Mouse (Mus musculus) liver, postnatal 0 days (tissue): ENCODE measurements around the gene Sgta. TPM values are rescaled to one million over a fixed set of nuclear protein-coding genes. Genes with fewer than 3 reads are reported as not detected.

Experiments
- ATAC-seq: fragments of 200-750 bp; cut with Nextera tagmentation; 2 replicates; pipeline ENCODE4 v1.8.0; 2017; ENCODE audit warnings: mild to moderate bottlenecking, moderate library complexity
- DNase-seq: peaks from one replicate; pipeline ENCODE4 v3.0.0-alpha.2; 2016
- H3K27ac ChIP-seq: fragments of 300-500 bp; sonication (generic); 2 replicates; pipeline ENCODE4 v1.5.1; 2014; ENCODE audit warnings: antibody characterized with exemption, moderate library complexity, mild to moderate bottlenecking, low read depth
- H3K27me3 ChIP-seq: fragments of 300-500 bp; sonication (generic); 2 replicates; pipeline ENCODE4 v1.6.1; 2014; ENCODE audit warnings: low read length, control low read depth, mixed read lengths; ENCODE audit not compliant: insufficient read depth
- H3K36me3 ChIP-seq: fragments of 300-500 bp; sonication (generic); replicated peaks from 2 replicates; pipeline ENCODE4 v1.6.1; 2014; ENCODE audit warnings: mild to moderate bottlenecking, control low read depth, low read length, moderate library complexity, mixed read lengths; ENCODE audit not compliant: insufficient read depth
- H3K4me1 ChIP-seq: fragments of 300-500 bp; sonication (generic); 2 replicates; pipeline ENCODE4 v1.6.1; 2014; ENCODE audit warnings: antibody characterized with exemption, mild to moderate bottlenecking, control low read depth; ENCODE audit not compliant: insufficient read depth
- H3K4me2 ChIP-seq: fragments of 300-500 bp; sonication (generic); 2 replicates; pipeline ENCODE4 v1.6.1; 2014; ENCODE audit warnings: low read depth, mild to moderate bottlenecking, low read length, moderate library complexity, mixed read lengths
- H3K4me3 ChIP-seq: fragments of 300-500 bp; sonication (generic); 2 replicates; pipeline ENCODE4 v1.5.1; 2014; ENCODE audit warnings: low read depth, low read length
- H3K9ac ChIP-seq: fragments of 300-500 bp; sonication (generic); replicated peaks from 2 replicates; pipeline ENCODE4 v1.6.1; 2014; ENCODE audit warnings: mild to moderate bottlenecking, moderate library complexity
- H3K9me3 ChIP-seq: fragments of 300-500 bp; sonication (generic); 2 replicates; pipeline ENCODE4 v1.6.1; 2016; ENCODE audit warnings: mild to moderate bottlenecking, control low read depth, low read length, mixed read lengths
- CTCF ChIP-seq: sonication (generic); IDR thresholded peaks from 2 replicates; pipeline ENCODE4 v1.5.1; 2016; ENCODE audit warnings: antibody characterized with exemption, low read depth
- EP300 ChIP-seq: IDR thresholded peaks from 2 replicates; pipeline ENCODE4 v1.6.1; 2016; ENCODE audit warnings: antibody characterized with exemption, low read depth, mild to moderate bottlenecking
- WGBS: fragments of 180-500 bp; shearing (Covaris S2); extraction: QIAGEN DNeasy Blood & Tissue Kit; methylation state at CpG from one replicate; pipeline ENCODE4 v1.1.7; 2014; ENCODE audit not compliant: insufficient replicate concordance; 5-methylcytosine and 5-hydroxymethylcytosine counted together
- microRNA-seq: library from miRNA; unstranded; fragments of <30 nt; microRNA quantifications from one replicate; pipeline ENCODE4, GENCODE M21; 2016
- polyA plus RNA-seq: library from polyadenylated mRNA; unstranded; fragments of >200 nt; fragmentation: Nextera tagmentation; extraction: Ambion mirVana; gene quantifications from 2 replicates; pipeline ENCODE4 v1.2.1, GENCODE M21; 2015

Sgta gene
- polyA plus RNA-seq, 1 experiment from 2014 or later: 50.2 TPM

DNA sequence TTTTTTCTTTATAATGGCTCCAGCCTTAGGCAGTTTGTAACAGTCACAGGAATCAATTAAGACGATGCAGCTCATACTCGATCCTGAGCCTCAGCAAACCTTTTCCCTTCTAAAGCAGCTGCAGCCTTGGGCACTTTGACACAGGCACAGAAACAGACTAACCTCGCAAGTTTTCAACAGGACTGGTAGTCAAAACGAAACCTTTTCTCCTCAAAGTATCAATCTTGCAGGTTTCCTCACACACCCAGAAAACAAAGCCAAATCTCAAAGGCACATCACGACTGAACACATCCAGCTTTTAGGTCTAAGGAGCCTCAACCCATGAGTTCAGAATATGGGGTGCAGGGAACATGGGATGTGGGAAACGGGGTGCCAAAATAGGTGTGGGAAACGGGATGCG lies 62.6 kb downstream of the Sgta start:
- H3K27ac ChIP-seq: no peak overlapping the region
- no peak overlapping the region for H3K4me3 ChIP-seq
- H3K9me3 ChIP-seq: no peaks in the 10 kb centered on the region
- ATAC-seq (no peak), DNase-seq (no peak)
- peaks cover 7% of the 10 kb centered on the region; the same call in 1 of the 2 replicates for H3K4me1 ChIP-seq
- 73% methylated on average over 8 of the region's 8 CpGs for WGBS
- H3K27me3 ChIP-seq: peaks cover 8% of the 10 kb centered on the region
- H3K9ac ChIP-seq: no peak overlapping the region
- no peak for TF ChIP-seq CTCF
- TF ChIP-seq EP300: no peak
- no peak overlapping the region for H3K4me2 ChIP-seq
- H3K36me3 ChIP-seq: no peaks in the 10 kb centered on the region

DNA sequence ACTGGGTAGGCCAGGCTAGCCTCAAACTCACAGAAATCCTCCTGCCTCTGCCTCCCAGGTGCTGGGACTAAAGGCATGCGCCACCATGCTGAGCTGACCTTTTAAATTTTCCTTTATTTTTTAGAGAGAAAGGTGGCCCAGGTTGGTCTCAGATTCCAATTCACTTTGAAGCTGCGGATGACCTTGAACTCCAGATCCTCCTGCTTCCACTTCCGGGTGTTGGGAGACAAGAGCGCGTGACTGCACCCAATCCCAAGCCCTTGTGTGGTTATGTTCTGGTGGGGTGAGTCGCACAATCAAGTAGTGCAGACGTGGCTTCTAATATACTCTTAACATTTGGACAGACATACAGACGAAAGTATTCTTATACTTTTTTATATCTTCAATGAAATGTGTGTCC lies 63.5 kb downstream of the Sgta start:
- no peaks in the 10 kb centered on the region for H3K9me3 ChIP-seq
- no peak overlapping the region for H3K4me3 ChIP-seq
- peaks cover 7% of the 10 kb centered on the region; the same call in 1 of the 2 replicates for H3K4me1 ChIP-seq
- peaks cover 8% of the 10 kb centered on the region for H3K27me3 ChIP-seq
- ATAC-seq: no peak
- no peak for TF ChIP-seq EP300
- TF ChIP-seq CTCF: no peak
- no peak overlapping the region for H3K4me2 ChIP-seq
- WGBS: 83% methylated on average over 8 of the region's 8 CpGs
- H3K9ac ChIP-seq: no peak overlapping the region
- H3K27ac ChIP-seq: no peak overlapping the region
- no peaks in the 10 kb centered on the region for H3K36me3 ChIP-seq
- no peak for DNase-seq

DNA sequence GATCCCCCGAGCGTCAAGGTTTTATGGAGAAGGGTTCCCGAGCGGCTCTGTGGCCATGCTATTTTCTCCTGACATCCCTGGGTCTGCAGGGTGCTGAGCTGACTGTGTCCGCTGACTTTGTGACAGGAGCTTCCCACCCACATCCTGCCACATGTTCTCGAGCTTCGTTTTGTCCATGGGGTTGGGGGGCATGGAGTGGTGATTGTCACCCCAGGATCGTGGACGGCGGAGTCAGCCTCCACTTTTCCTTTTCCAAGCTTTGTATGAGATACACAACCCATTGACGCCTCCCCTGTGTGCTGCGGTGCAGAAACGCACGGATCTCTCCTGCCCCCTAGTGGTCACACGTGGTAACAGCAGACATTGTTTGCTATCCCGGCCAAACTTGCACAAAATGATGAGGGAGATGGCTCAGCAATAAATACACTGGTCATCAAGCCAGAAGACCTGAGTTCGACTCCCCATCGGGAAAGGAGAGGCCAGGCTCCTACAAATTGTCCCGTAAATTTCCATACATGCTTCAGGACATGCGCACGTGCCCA lies 64.8 kb downstream of the Sgta start:
- peak; percentile 82 for DNase-seq
- peak overlapping the region; percentile 23 for H3K4me2 ChIP-seq

DNA sequence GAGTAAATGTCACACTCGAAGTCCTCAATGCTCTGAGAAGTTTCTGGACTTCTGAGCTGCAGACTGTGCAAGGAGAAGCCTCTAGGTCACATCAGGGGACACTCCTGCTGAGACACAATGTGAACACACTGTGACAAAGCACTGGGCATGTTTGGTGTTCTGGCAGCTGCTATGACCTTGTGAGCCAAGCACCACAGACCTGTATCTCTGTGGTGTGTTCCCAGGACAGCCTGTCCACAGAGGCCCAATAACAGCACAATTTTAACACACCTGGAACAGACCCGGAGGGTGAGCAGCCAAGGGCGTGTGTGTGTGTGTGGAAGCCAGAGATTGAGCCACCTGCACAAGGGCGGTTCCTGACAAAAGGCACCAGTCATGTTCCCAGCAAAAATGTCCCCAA lies 65.4 kb downstream of the Sgta start:
- Histone ChIP-seq H3K4me1 (0 out of 2 replicates have a peak, but pooled peaks cover 6% of the 10 kb centered on the region), H3K4me2 (no peak overlapping the region), H3K9ac (no peak overlapping the region), H3K4me3 (no peak overlapping the region), H3K36me3 (no peaks in the 10 kb centered on the region), H3K27ac (no peak overlapping the region), H3K9me3 (no peaks in the 10 kb centered on the region), H3K27me3 (peaks cover 8% of the 10 kb centered on the region)
- ATAC-seq: peak; percentile 71
- DNase-seq: no peak
- TF ChIP-seq CTCF: no peak
- no peak for TF ChIP-seq EP300
- WGBS: 47% methylated on average over 4 of the region's 4 CpGs

More for the DNA sequence above, 64.8 kb downstream of the Sgta start:
- H3K9me3 ChIP-seq: no peaks in the 10 kb centered on the region
- peak; percentile 54 for ATAC-seq
- no peak overlapping the region for H3K4me3 ChIP-seq
- H3K36me3 ChIP-seq: no peaks in the 10 kb centered on the region
- TF ChIP-seq CTCF (peak; percentile 100), EP300 (no peak)
- H3K27ac ChIP-seq: no peak overlapping the region
- WGBS: 9% methylated on average over 21 of the region's 21 CpGs
- no peak overlapping the region for H3K9ac ChIP-seq
- H3K4me1 ChIP-seq: 0 out of 2 replicates have a peak, but pooled peaks cover 7% of the 10 kb centered on the region
- peaks cover 8% of the 10 kb centered on the region for H3K27me3 ChIP-seq

Small RNA genes lying within 50 kb of the gene (microRNA-seq; reads per million reads assigned to microRNA genes)
- gene Mir5615-1 (not detected), gene Mir5615-2 (not detected)

Other genes with a start within 250 kb of the Sgta start
- 1.6 TPM in 1 of 2 replicates, not detected in the other for gene Jsrp1, start 246.7 kb downstream of the Sgta start, polyA plus RNA-seq
- gene Oaz1, start 233.5 kb downstream of the Sgta start, polyA plus RNA-seq: 1,017 and 1,029 TPM in 2 replicates
- not detected in 2 replicates for gene Lingo3, start 216.1 kb downstream of the Sgta start, polyA plus RNA-seq
- gene Lsm7, start 205.0 kb downstream of the Sgta start, polyA plus RNA-seq: 104 and 108 TPM in 2 replicates
- gene Sppl2b, start 204.9 kb downstream of the Sgta start, polyA plus RNA-seq: 27.6 and 27.7 TPM in 2 replicates
- gene Tmprss9, start 188.3 kb downstream of the Sgta start, polyA plus RNA-seq: 0.12 TPM in 2 replicates
- 242 and 244 TPM in 2 replicates for gene Timm13, start 159.2 kb downstream of the Sgta start, polyA plus RNA-seq
- 5.4 and 6.5 TPM in 2 replicates for gene Lmnb2, start 141.9 kb downstream of the Sgta start, polyA plus RNA-seq
- 17.3 and 18.7 TPM in 2 replicates for gene Gadd45b, start 130.1 kb downstream of the Sgta start, polyA plus RNA-seq
- 1.3 TPM in 2 replicates for gene Gng7, start 45.2 kb downstream of the Sgta start, polyA plus RNA-seq
- gene Diras1, start 34.5 kb downstream of the Sgta start, polyA plus RNA-seq: not detected in 2 replicates
- gene Slc39a3, start 22.8 kb downstream of the Sgta start, polyA plus RNA-seq: 4.6 and 4.7 TPM in 2 replicates
- 7.4 and 8.1 TPM in 2 replicates for gene Thop1, start 9.9 kb upstream of the Sgta start, polyA plus RNA-seq
- 181 and 183 TPM in 2 replicates for gene Creb3l3, start 38.7 kb upstream of the Sgta start, polyA plus RNA-seq
- gene Map2k2, start 45.7 kb upstream of the Sgta start, polyA plus RNA-seq: 93.2 and 93.9 TPM in 2 replicates
- 29.7 and 33.8 TPM in 2 replicates for gene Zbtb7a, start 75.0 kb upstream of the Sgta start, polyA plus RNA-seq
- gene Pias4, start 107.7 kb upstream of the Sgta start, polyA plus RNA-seq: 14.6 and 16.1 TPM in 2 replicates
- gene Eef2, start 116.5 kb upstream of the Sgta start, polyA plus RNA-seq: 310 and 313 TPM in 2 replicates
- 15.3 and 17.2 TPM in 2 replicates for gene Dapk3, start 122.8 kb upstream of the Sgta start, polyA plus RNA-seq
- gene 4930442H23Rik, start 123.7 kb upstream of the Sgta start, polyA plus RNA-seq: not detected in 2 replicates
- gene Nmrk2, start 141.9 kb upstream of the Sgta start, polyA plus RNA-seq: not detected in 2 replicates
- not detected in 2 replicates for gene Atcay, start 170.7 kb upstream of the Sgta start, polyA plus RNA-seq
- gene Zfr2, start 173.0 kb upstream of the Sgta start, polyA plus RNA-seq: 0.09 and 0.61 TPM in 2 replicates
- 1.7 TPM in 2 replicates for gene Matk, start 192.8 kb upstream of the Sgta start, polyA plus RNA-seq
- 110 and 112 TPM in 2 replicates for gene Mrpl54, start 206.8 kb upstream of the Sgta start, polyA plus RNA-seq
- 21.1 and 23.2 TPM in 2 replicates for gene Apba3, start 206.8 kb upstream of the Sgta start, polyA plus RNA-seq
- gene Tjp3, start 231.4 kb upstream of the Sgta start, polyA plus RNA-seq: 1.7 and 1.8 TPM in 2 replicates
- 8.8 and 9.7 TPM in 2 replicates for gene Pip5k1c, start 232.8 kb upstream of the Sgta start, polyA plus RNA-seq